Mouse (Mus musculus) embryonic facial prominence, embryonic 15.5 days (tissue): ENCODE results near the gene Ankk1. TPM values are rescaled to one million over a fixed set of nuclear protein-coding genes. Genes with fewer than 3 reads are reported as not detected.

ENCODE experiments used
- ATAC-seq: fragments of 200-750 bp; cut with Nextera tagmentation; 2 replicates; pipeline ENCODE4 v1.8.0; 2017; ENCODE audit warnings: low read depth, moderate TSS enrichment; ENCODE audit not compliant: insufficient number of reproducible peaks, low FRiP score, low TSS enrichment
- H3K27ac ChIP-seq: fragments of 300-500 bp; sonication (generic); replicated peaks from 2 replicates; pipeline ENCODE4 v1.5.1; 2015; ENCODE audit warnings: mild to moderate bottlenecking, inconsistent platforms
- H3K27me3 ChIP-seq: fragments of 300-500 bp; sonication (generic); 2 replicates; pipeline ENCODE4 v1.6.1; 2015; ENCODE audit warnings: inconsistent platforms
- H3K36me3 ChIP-seq: fragments of 300-500 bp; sonication (generic); 2 replicates; pipeline ENCODE4 v1.6.1; 2015; ENCODE audit warnings: mild to moderate bottlenecking, inconsistent platforms
- H3K4me1 ChIP-seq: fragments of 300-500 bp; sonication (generic); 2 replicates; pipeline ENCODE4 v1.6.1; 2015; ENCODE audit warnings: inconsistent platforms
- H3K4me2 ChIP-seq: fragments of 300-500 bp; sonication (generic); replicated peaks from 2 replicates; pipeline ENCODE4 v1.6.1; 2015; ENCODE audit warnings: mild to moderate bottlenecking, inconsistent platforms
- H3K4me3 ChIP-seq: fragments of 300-500 bp; sonication (generic); replicated peaks from 2 replicates; pipeline ENCODE4 v1.5.1; 2015; ENCODE audit warnings: mild to moderate bottlenecking, inconsistent platforms
- H3K9ac ChIP-seq: fragments of 300-500 bp; sonication (generic); 2 replicates; pipeline ENCODE4 v1.6.1; 2015; ENCODE audit warnings: inconsistent platforms
- H3K9me3 ChIP-seq: fragments of 300-500 bp; sonication (generic); replicated peaks from 2 replicates; pipeline ENCODE4 v1.6.1; 2016; ENCODE audit warnings: inconsistent platforms
- WGBS: fragments of 180-500 bp; shearing (Covaris S2); methylation state at CpG from one replicate; pipeline ENCODE4 v1.1.7; 2015; 5-methylcytosine and 5-hydroxymethylcytosine counted together
- polyA plus RNA-seq: library from polyadenylated mRNA; unstranded; fragments of >200 nt; fragmentation: Nextera tagmentation; extraction: Ambion mirVana; gene quantifications from 2 replicates; pipeline ENCODE4 v1.2.1, GENCODE M21; 2015

Ankk1 gene
- polyA plus RNA-seq, result 0.08 and 0.13 TPM in 2 replicates

DNA sequence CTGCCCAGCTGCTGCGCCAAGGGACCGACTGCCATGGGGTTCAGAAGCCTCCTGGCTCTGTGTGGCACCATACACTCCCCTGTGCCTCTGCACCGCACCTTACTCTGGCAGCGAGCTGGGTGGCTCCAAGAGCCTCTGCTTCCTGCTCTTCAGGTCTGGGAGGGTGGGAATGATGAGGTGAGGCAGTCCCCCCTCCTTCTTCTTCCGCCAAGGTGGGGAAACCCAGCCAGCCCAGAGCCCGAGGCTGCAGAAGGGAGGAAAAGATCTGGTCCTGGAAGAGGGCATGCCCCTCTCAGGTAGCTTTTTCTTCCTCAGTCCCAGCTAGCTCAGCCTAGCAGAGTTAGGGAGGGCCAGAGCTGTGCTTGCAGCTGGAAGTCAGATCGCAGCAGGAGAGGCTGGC is at the start of gene Ankk1:
TSS of gene Ankk1 (minus strand) at position 101 of the 400 bp plus-strand sequence.
- H3K9ac ChIP-seq, result no peak within 1 kb of the TSS
- H3K27ac ChIP-seq, result no peak within 1 kb of the TSS
- 66% methylated on average over 7 of the region's 7 CpGs for WGBS
- no peaks in the 10 kb centered on the region for H3K27me3 ChIP-seq
- no peaks in the 10 kb centered on the region for H3K9me3 ChIP-seq
- no peaks in the 10 kb centered on the region for H3K4me1 ChIP-seq
- no peak within 1 kb of the TSS for H3K4me3 ChIP-seq
- no peak within 1 kb of the TSS for H3K4me2 ChIP-seq
- no peak for ATAC-seq
- no peaks in the 10 kb centered on the region for H3K36me3 ChIP-seq

GRCm38 (mm10) chr9:49472126-49472525 is 45.3 kb upstream of the Ankk1 start:
- Histone ChIP-seq H3K4me1 (no peaks in the 10 kb centered on the region), H3K9ac (no peak overlapping the region), H3K27ac (no peak overlapping the region), H3K36me3 (no peaks in the 10 kb centered on the region), H3K4me2 (no peak overlapping the region), H3K9me3 (no peaks in the 10 kb centered on the region), H3K4me3 (no peak overlapping the region), H3K27me3 (no peaks in the 10 kb centered on the region)
- no peak for ATAC-seq
- 67% methylated on average over 11 of the region's 11 CpGs for WGBS

DNA sequence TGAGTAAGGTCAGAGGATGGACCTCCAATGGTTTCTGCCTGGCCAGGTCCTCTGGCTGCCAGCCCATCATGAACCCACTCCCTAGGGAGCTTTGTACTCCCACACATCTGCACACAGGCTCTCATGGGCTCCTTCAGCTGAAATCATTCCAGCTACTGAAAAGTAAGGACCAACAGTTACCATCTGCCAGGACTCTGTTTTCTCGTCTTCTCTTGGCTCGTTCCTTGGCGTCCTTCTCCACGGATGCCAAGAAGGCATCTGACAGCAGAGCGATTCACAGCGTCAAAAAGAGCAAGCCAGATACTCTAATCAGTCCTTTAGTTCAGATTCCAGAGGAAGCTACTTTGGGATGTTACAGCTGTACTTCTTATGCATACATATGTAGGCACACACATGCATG is 44.1 kb upstream of the Ankk1 start:
- Histone ChIP-seq H3K4me2 (no peak overlapping the region), H3K4me3 (no peak overlapping the region), H3K9me3 (no peaks in the 10 kb centered on the region), H3K27me3 (no peaks in the 10 kb centered on the region), H3K27ac (no peak overlapping the region), H3K4me1 (no peaks in the 10 kb centered on the region), H3K36me3 (no peaks in the 10 kb centered on the region), H3K9ac (no peak overlapping the region)
- ATAC-seq, result no peak
- 79% methylated on average over 6 of the region's 6 CpGs for WGBS

DNA sequence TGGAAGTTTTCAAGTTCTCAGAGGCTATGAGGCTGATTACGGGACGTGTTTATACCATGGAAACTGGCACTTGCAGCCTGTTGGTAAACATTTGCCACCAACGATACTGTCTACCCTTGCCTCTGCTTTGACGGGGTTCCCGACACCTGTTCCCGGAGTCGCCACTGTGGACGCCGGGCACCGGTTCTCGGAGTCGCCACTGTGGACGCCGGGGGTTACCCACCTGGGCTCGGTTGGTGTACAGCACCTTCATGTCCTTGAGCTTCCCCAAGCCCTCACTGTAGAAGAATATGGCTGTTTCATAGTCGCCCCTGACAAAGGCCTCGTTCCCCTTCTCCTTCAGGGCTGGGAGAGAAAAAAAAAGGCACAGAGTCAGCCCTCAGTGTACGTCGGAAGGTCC is 43.2 kb upstream of the Ankk1 start:
- no peak overlapping the region for H3K4me3 ChIP-seq
- H3K27me3 ChIP-seq, result no peaks in the 10 kb centered on the region
- WGBS, result 90% methylated on average over 19 of the region's 19 CpGs
- H3K36me3 ChIP-seq, result no peaks in the 10 kb centered on the region
- no peak overlapping the region for H3K4me2 ChIP-seq
- no peaks in the 10 kb centered on the region for H3K4me1 ChIP-seq
- no peak overlapping the region for H3K27ac ChIP-seq
- H3K9me3 ChIP-seq, result no peaks in the 10 kb centered on the region
- H3K9ac ChIP-seq, result no peak overlapping the region
- ATAC-seq, result no peak

DNA sequence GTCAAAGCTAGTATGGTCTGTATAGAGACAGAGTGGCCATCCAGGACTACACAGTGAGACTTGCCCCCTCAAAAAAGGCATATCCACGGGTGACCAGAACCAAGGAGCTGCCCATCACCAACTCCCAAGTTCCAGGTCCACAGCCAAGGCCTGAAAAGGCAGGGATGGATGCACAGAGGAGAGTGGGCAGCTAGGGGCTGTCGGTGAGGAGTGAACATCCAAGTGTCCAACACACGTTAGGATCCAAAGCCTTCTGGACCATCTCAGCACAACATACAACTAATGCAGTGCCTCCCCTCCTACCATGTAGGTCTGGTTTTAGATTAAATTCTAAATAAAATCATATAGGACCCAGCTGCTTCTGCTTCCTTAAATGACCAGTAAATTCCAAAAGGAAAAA is 29.3 kb upstream of the Ankk1 start:
- H3K4me1 ChIP-seq, result no peaks in the 10 kb centered on the region
- H3K9me3 ChIP-seq, result no peaks in the 10 kb centered on the region
- H3K36me3 ChIP-seq, result no peaks in the 10 kb centered on the region
- 82% methylated on average over 3 of the region's 3 CpGs for WGBS
- H3K27ac ChIP-seq, result no peak overlapping the region
- H3K4me3 ChIP-seq, result no peak overlapping the region
- no peaks in the 10 kb centered on the region for H3K27me3 ChIP-seq
- H3K9ac ChIP-seq, result no peak overlapping the region
- H3K4me2 ChIP-seq, result no peak overlapping the region
- no peak for ATAC-seq

- H3K4me3 ChIP-seq, result no peak overlapping the region
- no peaks in the 10 kb centered on the region for H3K9me3 ChIP-seq
- H3K4me1 ChIP-seq, result no peaks in the 10 kb centered on the region
- H3K4me2 ChIP-seq, result no peak overlapping the region
- no peaks in the 10 kb centered on the region for H3K36me3 ChIP-seq
- H3K27ac ChIP-seq, result no peak overlapping the region
- 90% methylated on average over 1 of the region's 1 CpGs for WGBS
- no peaks in the 10 kb centered on the region for H3K27me3 ChIP-seq
- no peak for ATAC-seq
- H3K9ac ChIP-seq, result no peak overlapping the region
These were observed 25.6 kb upstream of the Ankk1 start for GRCm38 (mm10) chr9:49452396-49452795.

- no peak overlapping the region for H3K27ac ChIP-seq
- H3K4me2 ChIP-seq, result no peak overlapping the region
- no peaks in the 10 kb centered on the region for H3K9me3 ChIP-seq
- no peak for ATAC-seq
- no peaks in the 10 kb centered on the region for H3K36me3 ChIP-seq
- H3K27me3 ChIP-seq, result no peaks in the 10 kb centered on the region
- no peak overlapping the region for H3K4me3 ChIP-seq
- H3K4me1 ChIP-seq, result no peaks in the 10 kb centered on the region
- H3K9ac ChIP-seq, result no peak overlapping the region
- WGBS, result 55% methylated on average over 3 of the region's 3 CpGs
These were observed 23.7 kb upstream of the Ankk1 start for GRCm38 (mm10) chr9:49450491-49450890.

- H3K27ac ChIP-seq, result no peak overlapping the region
- no peaks in the 10 kb centered on the region for H3K9me3 ChIP-seq
- no peaks in the 10 kb centered on the region for H3K36me3 ChIP-seq
- no peak overlapping the region for H3K4me2 ChIP-seq
- 78% methylated on average over 3 of the region's 3 CpGs for WGBS
- H3K9ac ChIP-seq, result no peak overlapping the region
- no peak overlapping the region for H3K4me3 ChIP-seq
- no peaks in the 10 kb centered on the region for H3K4me1 ChIP-seq
- no peaks in the 10 kb centered on the region for H3K27me3 ChIP-seq
- ATAC-seq, result no peak
These were observed 15.8 kb upstream of the Ankk1 start for GRCm38 (mm10) chr9:49442621-49443020.

GRCm38 (mm10) chr9:49427478-49427877 is 657 bp upstream of the Ankk1 start:
- H3K4me3 ChIP-seq, result no peak overlapping the region

DNA sequence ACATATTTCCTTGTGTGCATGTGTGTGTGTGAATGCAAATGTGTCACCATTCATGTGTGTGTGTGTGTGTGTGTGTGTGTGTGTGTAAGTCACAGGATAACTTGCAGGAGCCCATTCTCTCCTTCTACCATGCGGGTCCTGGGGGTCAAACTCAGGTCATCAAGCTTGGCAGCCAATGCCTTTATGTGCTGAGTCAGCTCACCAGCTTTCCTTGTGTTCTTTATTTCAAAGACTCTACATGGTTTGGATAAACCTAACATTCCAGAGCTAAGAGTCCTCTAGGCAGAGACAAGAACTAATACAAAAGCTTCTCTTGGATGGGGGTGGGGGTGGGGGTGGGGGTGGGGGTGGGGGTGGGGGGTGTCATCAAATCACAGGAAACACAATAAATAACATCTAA is 1.2 kb downstream of the Ankk1 start:
- 57% methylated on average over 1 of the region's 1 CpGs for WGBS
- H3K36me3 ChIP-seq, result no peaks in the 10 kb centered on the region
- no peak overlapping the region for H3K27ac ChIP-seq
- no peak for ATAC-seq
- H3K4me1 ChIP-seq, result no peaks in the 10 kb centered on the region
- H3K27me3 ChIP-seq, result no peaks in the 10 kb centered on the region
- H3K9me3 ChIP-seq, result no peaks in the 10 kb centered on the region
- no peak overlapping the region for H3K4me3 ChIP-seq
- no peak overlapping the region for H3K4me2 ChIP-seq
- H3K9ac ChIP-seq, result no peak overlapping the region

More at GRCm38 (mm10) chr9:49427478-49427877, 657 bp upstream of the Ankk1 start:
- no peaks in the 10 kb centered on the region for H3K4me1 ChIP-seq
- H3K4me2 ChIP-seq, result no peak overlapping the region
- no peaks in the 10 kb centered on the region for H3K27me3 ChIP-seq
- H3K27ac ChIP-seq, result no peak overlapping the region
- H3K36me3 ChIP-seq, result no peaks in the 10 kb centered on the region
- no peak overlapping the region for H3K9ac ChIP-seq
- no peak for ATAC-seq
- WGBS, result 52% methylated on average over 5 of the region's 5 CpGs
- H3K9me3 ChIP-seq, result no peaks in the 10 kb centered on the region

DNA sequence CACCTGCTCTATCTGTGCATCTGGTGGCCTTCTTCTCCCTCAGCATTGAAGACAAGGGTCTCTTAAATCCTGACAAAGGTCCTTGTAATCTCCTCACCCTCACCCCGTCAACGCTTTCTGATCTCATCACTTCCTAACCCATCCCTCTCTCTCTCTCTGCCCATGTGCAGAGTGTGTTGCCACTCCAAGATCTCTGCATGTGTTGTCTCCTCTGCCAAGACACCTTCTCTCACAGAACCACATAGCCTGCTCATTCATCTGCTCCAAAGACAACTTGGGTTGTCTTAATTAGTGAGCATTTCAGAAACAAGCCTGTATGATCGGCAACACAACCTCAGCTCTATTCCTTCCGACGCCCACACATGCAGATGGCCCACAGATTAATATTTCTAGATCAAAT is 3.0 kb downstream of the Ankk1 start:
- no peaks in the 10 kb centered on the region for H3K27me3 ChIP-seq
- no peaks in the 10 kb centered on the region for H3K9me3 ChIP-seq
- H3K27ac ChIP-seq, result no peak overlapping the region
- 87% methylated on average over 5 of the region's 5 CpGs for WGBS
- no peak overlapping the region for H3K4me3 ChIP-seq
- H3K4me1 ChIP-seq, result no peaks in the 10 kb centered on the region
- H3K36me3 ChIP-seq, result no peaks in the 10 kb centered on the region
- no peak for ATAC-seq
- no peak overlapping the region for H3K4me2 ChIP-seq
- no peak overlapping the region for H3K9ac ChIP-seq

GRCm38 (mm10) chr9:49410621-49411020 is 16.2 kb downstream of the Ankk1 start:
- ATAC-seq, result no peak
- WGBS, result 74% methylated on average over 5 of the region's 5 CpGs
- no peak overlapping the region for H3K4me2 ChIP-seq
- no peak overlapping the region for H3K9ac ChIP-seq
- no peak overlapping the region for H3K4me3 ChIP-seq
- H3K4me1 ChIP-seq, result no peaks in the 10 kb centered on the region
- no peaks in the 10 kb centered on the region for H3K9me3 ChIP-seq
- 0 out of 2 replicates have a peak, but pooled peaks cover 2% of the 10 kb centered on the region for H3K27me3 ChIP-seq
- no peak overlapping the region for H3K27ac ChIP-seq
- no peaks in the 10 kb centered on the region for H3K36me3 ChIP-seq
